Mouse (Mus musculus) forebrain, embryonic 12.5 days (tissue): ENCODE measurements around the gene Gm13271. TPM values are rescaled to one million over a fixed set of nuclear protein-coding genes. Genes with fewer than 3 reads are reported as not detected.
A peak's percentile ranks its signal among the peaks of the same experiment; 100 is the strongest.
"Not testable (repeated sequence)": the region's sequence is repeated elsewhere in the genome, so short reads cannot be mapped to it uniquely, and the experiment has no call there.

Experiments
- ATAC-seq: fragments of 200-750 bp; cut with Nextera tagmentation; 2 replicates; pipeline ENCODE4 v1.8.0; 2017; ENCODE audit warnings: moderate TSS enrichment; ENCODE audit not compliant: low FRiP score
- H3K27ac ChIP-seq: fragments of 300-500 bp; sonication (generic); 2 replicates; pipeline ENCODE4 v1.5.1; 2016; ENCODE audit warnings: mild to moderate bottlenecking
- H3K27me3 ChIP-seq: fragments of 300-500 bp; sonication (generic); 2 replicates; pipeline ENCODE4 v1.6.1; 2016; ENCODE audit warnings: mild to moderate bottlenecking
- H3K36me3 ChIP-seq: fragments of 300-500 bp; sonication (generic); replicated peaks from 2 replicates; pipeline ENCODE4 v1.6.1; 2016; ENCODE audit warnings: mild to moderate bottlenecking
- H3K4me1 ChIP-seq: fragments of 300-500 bp; sonication (generic); 2 replicates; pipeline ENCODE4 v1.6.1; 2016
- H3K4me2 ChIP-seq: fragments of 300-500 bp; sonication (generic); 2 replicates; pipeline ENCODE4 v1.6.1; 2016; ENCODE audit warnings: mild to moderate bottlenecking, moderate library complexity
- H3K4me3 ChIP-seq: fragments of 300-500 bp; sonication (generic); replicated peaks from 2 replicates; pipeline ENCODE4 v1.5.1; 2016; ENCODE audit warnings: mild to moderate bottlenecking
- H3K9ac ChIP-seq: fragments of 300-500 bp; sonication (generic); 2 replicates; pipeline ENCODE4 v1.6.1; 2016; ENCODE audit warnings: mild to moderate bottlenecking
- H3K9me3 ChIP-seq: fragments of 300-500 bp; sonication (generic); 2 replicates; pipeline ENCODE4 v1.6.1; 2016
- WGBS: fragments of 180-500 bp; shearing (Covaris S2); methylation state at CpG from one replicate; pipeline ENCODE4 v1.1.7; 2016; 5-methylcytosine and 5-hydroxymethylcytosine counted together
- polyA plus RNA-seq: library from polyadenylated mRNA; unstranded; fragments of >200 nt; fragmentation: Nextera tagmentation; extraction: Ambion mirVana; gene quantifications from 2 replicates; pipeline ENCODE4 v1.2.1, GENCODE M21; 2016

The Gm13271 gene
- polyA plus RNA-seq, 1 experiment from 2014 or later, result not detected

DNA sequence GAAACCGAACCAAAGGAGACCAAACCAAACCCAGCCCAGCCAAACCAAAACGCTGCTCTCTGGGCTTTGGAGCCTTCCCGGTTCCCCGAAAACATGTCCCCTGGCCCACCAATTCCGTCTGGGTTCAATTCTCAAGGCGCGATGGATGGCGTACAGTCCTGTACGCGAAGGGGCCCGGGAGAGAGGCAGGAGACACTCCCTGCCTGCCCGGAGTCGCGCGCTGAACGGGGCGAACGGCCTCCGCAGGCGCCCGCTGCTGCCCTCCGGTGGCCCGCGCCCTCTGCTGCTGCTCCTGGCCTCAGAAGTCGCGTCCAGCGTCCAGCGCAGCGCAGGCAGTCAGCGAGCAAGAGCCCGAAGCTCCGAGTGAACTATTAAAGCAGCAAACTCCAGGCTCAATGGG, 18.9 kb downstream of the Gm13271 start, which contains the start of gene Gm13290:
Gene Gm13290 (plus strand): TSS at position 301 of the 400 bp plus-strand sequence.
- not testable (repeated sequence) for H3K9me3 ChIP-seq, H3K27ac ChIP-seq, ATAC-seq, H3K36me3 ChIP-seq, H3K9ac ChIP-seq, H3K27me3 ChIP-seq, H3K4me1 ChIP-seq, H3K4me3 ChIP-seq, H3K4me2 ChIP-seq
- no CpG with 5 or more reads among the region's 32 CpGs for WGBS

DNA sequence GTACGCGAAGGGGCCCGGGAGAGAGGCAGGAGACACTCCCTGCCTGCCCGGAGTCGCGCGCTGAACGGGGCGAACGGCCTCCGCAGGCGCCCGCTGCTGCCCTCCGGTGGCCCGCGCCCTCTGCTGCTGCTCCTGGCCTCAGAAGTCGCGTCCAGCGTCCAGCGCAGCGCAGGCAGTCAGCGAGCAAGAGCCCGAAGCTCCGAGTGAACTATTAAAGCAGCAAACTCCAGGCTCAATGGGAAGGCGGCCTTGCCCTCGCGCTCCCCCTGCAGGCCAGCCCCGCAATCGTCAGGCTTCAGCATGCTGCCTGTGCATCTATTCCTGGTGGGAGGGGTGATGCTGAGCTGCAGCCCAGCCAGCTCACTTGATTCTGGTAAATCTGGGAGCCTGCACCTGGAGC, 22.0 kb downstream of the Gm13271 start, which contains the start of gene Gm13289:
Gene Gm13289 (plus strand): TSS at position 301 of the 400 bp plus-strand sequence.
- H3K4me3 ChIP-seq, H3K36me3 ChIP-seq, H3K9me3 ChIP-seq, ATAC-seq, H3K27ac ChIP-seq, H3K9ac ChIP-seq, H3K4me2 ChIP-seq, H3K27me3 ChIP-seq, H3K4me1 ChIP-seq: not testable (repeated sequence)
- WGBS, result no CpG with 5 or more reads among the region's 29 CpGs

DNA sequence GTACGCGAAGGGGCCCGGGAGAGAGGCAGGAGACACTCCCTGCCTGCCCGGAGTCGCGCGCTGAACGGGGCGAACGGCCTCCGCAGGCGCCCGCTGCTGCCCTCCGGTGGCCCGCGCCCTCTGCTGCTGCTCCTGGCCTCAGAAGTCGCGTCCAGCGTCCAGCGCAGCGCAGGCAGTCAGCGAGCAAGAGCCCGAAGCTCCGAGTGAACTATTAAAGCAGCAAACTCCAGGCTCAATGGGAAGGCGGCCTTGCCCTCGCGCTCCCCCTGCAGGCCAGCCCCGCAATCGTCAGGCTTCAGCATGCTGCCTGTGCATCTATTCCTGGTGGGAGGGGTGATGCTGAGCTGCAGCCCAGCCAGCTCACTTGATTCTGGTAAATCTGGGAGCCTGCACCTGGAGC, 24.9 kb downstream of the Gm13271 start, which contains the start of gene Gm13272:
Gene Gm13272 (plus strand): TSS at position 301 of the 400 bp plus-strand sequence.
- not testable (repeated sequence) for ATAC-seq, H3K36me3 ChIP-seq, H3K4me1 ChIP-seq, H3K27ac ChIP-seq, H3K9me3 ChIP-seq, H3K4me3 ChIP-seq, H3K27me3 ChIP-seq, H3K4me2 ChIP-seq, H3K9ac ChIP-seq
- WGBS, result no CpG with 5 or more reads among the region's 29 CpGs

DNA sequence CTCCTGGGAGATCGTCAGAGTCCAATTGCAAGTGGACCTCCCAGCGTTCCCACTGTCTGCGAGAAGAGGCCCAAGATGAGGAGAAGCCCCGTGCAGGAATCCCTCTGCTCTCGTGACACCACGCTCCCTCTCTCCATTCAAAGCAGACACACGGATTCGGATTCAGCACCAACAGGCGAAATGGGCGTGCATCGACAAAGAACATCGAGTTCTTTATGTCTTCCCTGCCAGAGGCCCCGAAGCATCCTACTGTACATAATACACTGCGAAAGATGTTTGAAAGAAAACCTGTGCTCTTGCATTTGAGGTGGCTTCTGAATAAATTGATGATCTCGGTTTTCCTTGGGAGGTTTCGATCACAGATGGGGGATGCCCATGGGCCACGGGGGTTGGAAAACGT, 25.7 kb downstream of the Gm13271 start:
- not testable (repeated sequence) for H3K9me3 ChIP-seq, H3K36me3 ChIP-seq, ATAC-seq, H3K27ac ChIP-seq, H3K27me3 ChIP-seq, H3K4me3 ChIP-seq, H3K4me1 ChIP-seq, H3K4me2 ChIP-seq, H3K9ac ChIP-seq
- WGBS, result 52% methylated on average over 16 of the region's 18 CpGs

DNA sequence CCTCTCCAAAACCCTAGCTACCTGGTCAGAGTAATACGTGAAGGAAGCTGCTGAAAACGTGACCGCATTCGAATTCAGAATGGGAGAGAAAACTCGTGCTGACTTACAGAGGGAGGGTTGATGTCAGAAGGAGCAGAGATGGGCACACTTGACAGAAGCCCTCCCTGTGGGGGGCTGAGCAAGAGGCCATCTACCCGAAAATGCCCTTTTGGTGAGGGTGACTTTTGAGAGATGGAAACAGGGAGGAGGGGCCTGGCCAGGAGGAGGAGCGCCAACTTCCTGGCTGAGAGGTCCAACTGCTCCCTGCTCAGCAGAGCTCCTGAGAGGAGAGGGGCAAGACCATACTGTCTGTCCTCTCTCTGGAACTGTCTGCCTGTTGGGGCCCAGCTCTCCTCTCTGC, 27.2 kb downstream of the Gm13271 start, which contains the start of gene Ifnz:
Gene Ifnz (plus strand): TSS at position 301 of the 400 bp plus-strand sequence.
- peak within 1 kb of the TSS; percentile 40 for H3K4me2 ChIP-seq
- 8% methylated on average over 4 of the region's 7 CpGs for WGBS
- H3K27ac ChIP-seq, H3K36me3 ChIP-seq, H3K9ac ChIP-seq, H3K4me1 ChIP-seq, H3K27me3 ChIP-seq, H3K9me3 ChIP-seq, ATAC-seq: not testable (repeated sequence)
- peak within 1 kb of the TSS; percentile 13; the same call in 1 of the 2 replicates for H3K4me3 ChIP-seq

DNA sequence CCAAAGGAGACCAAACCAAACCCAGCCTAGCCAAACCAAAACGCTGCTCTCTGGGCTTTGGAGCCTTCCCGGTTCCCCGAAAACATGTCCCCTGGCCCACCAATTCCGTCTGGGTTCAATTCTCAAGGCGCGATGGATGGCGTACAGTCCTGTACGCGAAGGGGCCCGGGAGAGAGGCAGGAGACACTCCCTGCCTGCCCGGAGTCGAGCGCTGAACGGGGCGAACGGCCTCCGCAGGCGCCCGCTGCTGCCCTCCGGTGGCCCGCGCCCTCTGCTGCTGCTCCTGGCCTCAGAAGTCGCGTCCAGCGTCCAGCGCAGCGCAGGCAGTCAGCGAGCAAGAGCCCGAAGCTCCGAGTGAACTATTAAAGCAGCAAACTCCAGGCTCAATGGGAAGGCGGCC, 27.7 kb downstream of the Gm13271 start:
- not testable (repeated sequence) for H3K27ac ChIP-seq, H3K4me1 ChIP-seq, H3K9me3 ChIP-seq, H3K27me3 ChIP-seq, H3K36me3 ChIP-seq, ATAC-seq, H3K9ac ChIP-seq
- 0% methylated on average over 6 of the region's 31 CpGs for WGBS
- H3K4me3 ChIP-seq, result peak overlapping the region; percentile 13; the same call in 1 of the 2 replicates
- peak overlapping the region; percentile 40 for H3K4me2 ChIP-seq

DNA sequence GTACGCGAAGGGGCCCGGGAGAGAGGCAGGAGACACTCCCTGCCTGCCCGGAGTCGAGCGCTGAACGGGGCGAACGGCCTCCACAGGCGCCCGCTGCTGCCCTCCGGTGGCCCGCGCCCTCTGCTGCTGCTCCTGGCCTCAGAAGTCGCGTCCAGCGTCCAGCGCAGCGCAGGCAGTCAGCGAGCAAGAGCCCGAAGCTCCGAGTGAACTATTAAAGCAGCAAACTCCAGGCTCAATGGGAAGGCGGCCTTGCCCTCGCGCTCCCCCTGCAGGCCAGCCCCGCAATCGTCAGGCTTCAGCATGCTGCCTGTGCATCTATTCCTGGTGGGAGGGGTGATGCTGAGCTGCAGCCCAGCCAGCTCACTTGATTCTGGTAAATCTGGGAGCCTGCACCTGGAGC, 30.7 kb downstream of the Gm13271 start, which contains the start of gene Gm13276:
Gene Gm13276 (plus strand): TSS at position 301 of the 400 bp plus-strand sequence.
- H3K4me2 ChIP-seq, H3K9ac ChIP-seq, H3K36me3 ChIP-seq, H3K4me3 ChIP-seq, H3K27ac ChIP-seq, H3K27me3 ChIP-seq, H3K4me1 ChIP-seq, H3K9me3 ChIP-seq, ATAC-seq: not testable (repeated sequence)
- WGBS, result no CpG with 5 or more reads among the region's 27 CpGs

DNA sequence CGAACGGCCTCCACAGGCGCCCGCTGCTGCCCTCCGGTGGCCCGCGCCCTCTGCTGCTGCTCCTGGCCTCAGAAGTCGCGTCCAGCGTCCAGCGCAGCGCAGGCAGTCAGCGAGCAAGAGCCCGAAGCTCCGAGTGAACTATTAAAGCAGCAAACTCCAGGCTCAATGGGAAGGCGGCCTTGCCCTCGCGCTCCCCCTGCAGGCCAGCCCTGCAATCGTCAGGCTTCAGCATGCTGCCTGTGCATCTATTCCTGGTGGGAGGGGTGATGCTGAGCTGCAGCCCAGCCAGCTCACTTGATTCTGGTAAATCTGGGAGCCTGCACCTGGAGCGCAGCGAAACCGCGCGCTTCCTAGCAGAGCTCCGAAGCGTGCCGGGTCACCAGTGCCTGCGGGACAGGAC, 33.7 kb downstream of the Gm13271 start, which contains the start of gene Gm13277:
Gene Gm13277 (plus strand): TSS at position 231 of the 400 bp plus-strand sequence.
- H3K4me3 ChIP-seq, H3K27me3 ChIP-seq, H3K27ac ChIP-seq, H3K36me3 ChIP-seq, H3K4me1 ChIP-seq, ATAC-seq, H3K9ac ChIP-seq, H3K4me2 ChIP-seq, H3K9me3 ChIP-seq: not testable (repeated sequence)
- WGBS, result 0% methylated on average over 1 of the region's 28 CpGs

DNA sequence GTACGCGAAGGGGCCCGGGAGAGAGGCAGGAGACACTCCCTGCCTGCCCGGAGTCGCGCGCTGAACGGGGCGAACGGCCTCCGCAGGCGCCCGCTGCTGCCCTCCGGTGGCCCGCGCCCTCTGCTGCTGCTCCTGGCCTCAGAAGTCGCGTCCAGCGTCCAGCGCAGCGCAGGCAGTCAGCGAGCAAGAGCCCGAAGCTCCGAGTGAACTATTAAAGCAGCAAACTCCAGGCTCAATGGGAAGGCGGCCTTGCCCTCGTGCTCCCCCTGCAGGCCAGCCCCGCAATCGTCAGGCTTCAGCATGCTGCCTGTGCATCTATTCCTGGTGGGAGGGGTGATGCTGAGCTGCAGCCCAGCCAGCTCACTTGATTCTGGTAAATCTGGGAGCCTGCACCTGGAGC, 36.6 kb downstream of the Gm13271 start, which contains the start of gene Gm13278:
Gene Gm13278 (plus strand): TSS at position 301 of the 400 bp plus-strand sequence.
- ATAC-seq, H3K4me1 ChIP-seq, H3K4me2 ChIP-seq, H3K9ac ChIP-seq, H3K27ac ChIP-seq, H3K4me3 ChIP-seq, H3K27me3 ChIP-seq, H3K36me3 ChIP-seq, H3K9me3 ChIP-seq: not testable (repeated sequence)
- no CpG with 5 or more reads among the region's 28 CpGs for WGBS

DNA sequence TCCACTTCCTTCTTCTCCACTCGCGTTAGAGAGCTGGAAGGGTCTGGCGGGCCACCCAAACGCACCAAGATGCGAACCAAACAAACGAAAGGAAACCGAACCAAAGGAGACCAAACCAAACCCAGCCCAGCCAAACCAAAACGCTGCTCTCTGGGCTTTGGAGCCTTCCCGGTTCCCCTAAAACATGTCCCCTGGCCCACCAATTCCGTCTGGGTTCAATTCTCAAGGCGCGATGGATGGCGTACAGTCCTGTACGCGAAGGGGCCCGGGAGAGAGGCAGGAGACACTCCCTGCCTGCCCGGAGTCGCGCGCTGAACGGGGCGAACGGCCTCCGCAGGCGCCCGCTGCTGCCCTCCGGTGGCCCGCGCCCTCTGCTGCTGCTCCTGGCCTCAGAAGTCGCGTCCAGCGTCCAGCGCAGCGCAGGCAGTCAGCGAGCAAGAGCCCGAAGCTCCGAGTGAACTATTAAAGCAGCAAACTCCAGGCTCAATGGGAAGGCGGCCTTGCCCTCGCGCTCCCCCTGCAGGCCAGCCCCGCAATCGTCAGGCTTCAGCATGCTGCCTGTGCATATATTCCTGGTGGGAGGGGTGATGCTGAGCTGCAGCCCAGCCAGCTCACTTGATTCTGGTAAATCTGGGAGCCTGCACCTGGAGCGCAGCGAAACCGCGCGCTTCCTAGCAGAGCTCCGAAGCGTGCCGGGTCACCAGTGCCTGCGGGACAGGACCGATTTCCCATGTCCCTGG, 39.4 kb downstream of the Gm13271 start, which contains the start of gene Gm13275:
Gene Gm13275 (plus strand): TSS at position 552 of the 740 bp plus-strand sequence.
- 3% methylated on average over 8 of the region's 52 CpGs for WGBS
- not testable (repeated sequence) for H3K4me2 ChIP-seq, H3K9me3 ChIP-seq, H3K4me3 ChIP-seq, H3K36me3 ChIP-seq, H3K4me1 ChIP-seq, H3K27me3 ChIP-seq, H3K27ac ChIP-seq, H3K9ac ChIP-seq, ATAC-seq

DNA sequence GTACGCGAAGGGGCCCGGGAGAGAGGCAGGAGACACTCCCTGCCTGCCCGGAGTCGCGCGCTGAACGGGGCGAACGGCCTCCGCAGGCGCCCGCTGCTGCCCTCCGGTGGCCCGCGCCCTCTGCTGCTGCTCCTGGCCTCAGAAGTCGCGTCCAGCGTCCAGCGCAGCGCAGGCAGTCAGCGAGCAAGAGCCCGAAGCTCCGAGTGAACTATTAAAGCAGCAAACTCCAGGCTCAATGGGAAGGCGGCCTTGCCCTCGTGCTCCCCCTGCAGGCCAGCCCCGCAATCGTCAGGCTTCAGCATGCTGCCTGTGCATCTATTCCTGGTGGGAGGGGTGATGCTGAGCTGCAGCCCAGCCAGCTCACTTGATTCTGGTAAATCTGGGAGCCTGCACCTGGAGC, 42.4 kb downstream of the Gm13271 start, which contains the start of gene Gm13279:
Gene Gm13279 (plus strand): TSS at position 301 of the 400 bp plus-strand sequence.
- H3K4me1 ChIP-seq, H3K4me2 ChIP-seq, H3K9ac ChIP-seq, H3K9me3 ChIP-seq, H3K4me3 ChIP-seq, H3K27ac ChIP-seq, H3K36me3 ChIP-seq, ATAC-seq, H3K27me3 ChIP-seq: not testable (repeated sequence)
- WGBS, result no CpG with 5 or more reads among the region's 28 CpGs

DNA sequence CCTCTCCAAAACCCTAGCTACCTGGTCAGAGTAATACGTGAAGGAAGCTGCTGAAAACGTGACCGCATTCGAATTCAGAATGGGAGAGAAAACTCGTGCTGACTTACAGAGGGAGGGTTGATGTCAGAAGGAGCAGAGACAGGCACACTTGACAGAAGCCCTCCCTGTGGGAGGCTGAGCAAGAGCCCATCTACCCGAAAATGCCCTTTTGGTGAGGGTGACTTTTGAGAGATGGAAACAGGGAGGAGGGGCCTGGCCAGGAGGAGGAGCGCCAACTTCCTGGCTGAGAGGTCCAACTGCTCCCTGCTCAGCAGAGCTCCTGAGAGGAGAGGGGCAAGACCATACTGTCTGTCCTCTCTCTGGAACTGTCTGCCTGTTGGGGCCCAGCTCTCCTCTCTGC, 44.7 kb downstream of the Gm13271 start, which contains the start of gene Gm13285:
Gene Gm13285 (plus strand): TSS at position 301 of the 400 bp plus-strand sequence.
- not testable (repeated sequence) for ATAC-seq, H3K27ac ChIP-seq, H3K9ac ChIP-seq, H3K4me1 ChIP-seq, H3K27me3 ChIP-seq, H3K4me3 ChIP-seq, H3K4me2 ChIP-seq, H3K36me3 ChIP-seq, H3K9me3 ChIP-seq
- WGBS, result 11% methylated on average over 5 of the region's 7 CpGs

DNA sequence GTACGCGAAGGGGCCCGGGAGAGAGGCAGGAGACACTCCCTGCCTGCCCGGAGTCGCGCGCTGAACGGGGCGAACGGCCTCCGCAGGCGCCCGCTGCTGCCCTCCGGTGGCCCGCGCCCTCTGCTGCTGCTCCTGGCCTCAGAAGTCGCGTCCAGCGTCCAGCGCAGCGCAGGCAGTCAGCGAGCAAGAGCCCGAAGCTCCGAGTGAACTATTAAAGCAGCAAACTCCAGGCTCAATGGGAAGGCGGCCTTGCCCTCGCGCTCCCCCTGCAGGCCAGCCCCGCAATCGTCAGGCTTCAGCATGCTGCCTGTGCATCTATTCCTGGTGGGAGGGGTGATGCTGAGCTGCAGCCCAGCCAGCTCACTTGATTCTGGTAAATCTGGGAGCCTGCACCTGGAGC, 48.3 kb downstream of the Gm13271 start, which contains the start of gene Gm13287:
Gene Gm13287 (plus strand): TSS at position 301 of the 400 bp plus-strand sequence.
- not testable (repeated sequence) for H3K27ac ChIP-seq, ATAC-seq, H3K27me3 ChIP-seq, H3K36me3 ChIP-seq, H3K4me2 ChIP-seq, H3K9ac ChIP-seq, H3K4me1 ChIP-seq, H3K4me3 ChIP-seq, H3K9me3 ChIP-seq
- no CpG with 5 or more reads among the region's 29 CpGs for WGBS
